Mouse (Mus musculus) limb, embryonic 13.5 days (tissue): ENCODE data around the gene Ift122. TPM values are rescaled to one million over a fixed set of nuclear protein-coding genes. Genes with fewer than 3 reads are reported as not detected.

Source experiments
- ATAC-seq: fragments of 200-750 bp; cut with Nextera tagmentation; 2 replicates; pipeline ENCODE4 v1.8.0; 2017; ENCODE audit warnings: low read depth, moderate number of reproducible peaks, moderate TSS enrichment; ENCODE audit not compliant: low FRiP score
- H3K27ac ChIP-seq: fragments of 300-500 bp; sonication (generic); 2 replicates; pipeline ENCODE4 v1.5.1; 2015; ENCODE audit warnings: inconsistent platforms, mild to moderate bottlenecking, moderate library complexity
- H3K27me3 ChIP-seq: fragments of 300-500 bp; sonication (generic); 2 replicates; pipeline ENCODE4 v1.6.1; 2015; ENCODE audit warnings: mild to moderate bottlenecking, inconsistent platforms
- H3K36me3 ChIP-seq: fragments of 300-500 bp; sonication (generic); 2 replicates; pipeline ENCODE4 v1.6.1; 2015; ENCODE audit warnings: inconsistent platforms, mild to moderate bottlenecking, moderate library complexity
- H3K4me1 ChIP-seq: fragments of 300-500 bp; sonication (generic); 2 replicates; pipeline ENCODE4 v1.6.1; 2015; ENCODE audit warnings: inconsistent platforms
- H3K4me2 ChIP-seq: fragments of 300-500 bp; sonication (generic); replicated peaks from 2 replicates; pipeline ENCODE4 v1.6.1; 2015; ENCODE audit warnings: inconsistent platforms, mild to moderate bottlenecking, moderate library complexity
- H3K4me3 ChIP-seq: fragments of 300-500 bp; sonication (generic); 2 replicates; pipeline ENCODE4 v1.5.1; 2015; ENCODE audit warnings: moderate library complexity, mild to moderate bottlenecking, inconsistent platforms
- H3K9ac ChIP-seq: fragments of 300-500 bp; sonication (generic); 2 replicates; pipeline ENCODE4 v1.6.1; 2015; ENCODE audit warnings: mild to moderate bottlenecking, inconsistent platforms
- H3K9me3 ChIP-seq: fragments of 300-500 bp; sonication (generic); 2 replicates; pipeline ENCODE4 v1.6.1; 2016; ENCODE audit warnings: inconsistent platforms
- WGBS: fragments of 180-500 bp; shearing (Covaris S2); methylation state at CpG from one replicate; pipeline ENCODE4 v1.1.7; 2015; 5-methylcytosine and 5-hydroxymethylcytosine counted together
- polyA plus RNA-seq: library from polyadenylated mRNA; unstranded; fragments of >200 nt; fragmentation: Nextera tagmentation; extraction: Ambion mirVana; gene quantifications from 2 replicates; pipeline ENCODE4 v1.2.1, GENCODE M21; 2015

Gene Ift122
- polyA plus RNA-seq, 1 experiment from 2014 or later, result 25.8 TPM

- Histone ChIP-seq H3K9ac (no peak overlapping the region), H3K27ac (no peak overlapping the region)
- WGBS, result 49% methylated on average over 7 of the region's 7 CpGs
Measured at GRCm38 (mm10) chr6:115897926-115898520, 44.8 kb downstream of the Ift122 start.

GRCm38 (mm10) chr6:115901062-115901461 lies 47.8 kb downstream of the Ift122 start:
- Histone ChIP-seq H3K4me1 (peaks cover 19% of the 10 kb centered on the region), H3K9ac (no peak overlapping the region), H3K36me3 (peaks cover 53% of the 10 kb centered on the region), H3K4me3 (no peak overlapping the region), H3K9me3 (no peaks in the 10 kb centered on the region), H3K27me3 (no peaks in the 10 kb centered on the region), H3K4me2 (no peak overlapping the region), H3K27ac (no peak overlapping the region)
- no peak for ATAC-seq
- WGBS, result 27% methylated on average over 3 of the region's 3 CpGs

More at GRCm38 (mm10) chr6:115897926-115898520, 44.8 kb downstream of the Ift122 start:
- H3K9me3 ChIP-seq, result no peaks in the 10 kb centered on the region
- ATAC-seq, result no peak
- no peaks in the 10 kb centered on the region for H3K27me3 ChIP-seq
- H3K4me1 ChIP-seq, result peaks cover 19% of the 10 kb centered on the region
- H3K4me2 ChIP-seq, result no peak overlapping the region
- peaks cover 54% of the 10 kb centered on the region for H3K36me3 ChIP-seq
- H3K4me3 ChIP-seq, result no peak overlapping the region

- Histone ChIP-seq H3K27ac (no peak overlapping the region), H3K36me3 (peaks cover 52% of the 10 kb centered on the region)
Measured at GRCm38 (mm10) chr6:115901489-115901931, 48.2 kb downstream of the Ift122 start.

GRCm38 (mm10) chr6:115902545-115902944 lies 49.3 kb downstream of the Ift122 start:
- Histone ChIP-seq H3K9me3 (no peaks in the 10 kb centered on the region), H3K27ac (no peak overlapping the region), H3K36me3 (peaks cover 57% of the 10 kb centered on the region), H3K27me3 (no peaks in the 10 kb centered on the region), H3K9ac (no peak overlapping the region), H3K4me2 (no peak overlapping the region), H3K4me1 (peaks cover 12% of the 10 kb centered on the region), H3K4me3 (no peak overlapping the region)
- 92% methylated on average over 3 of the region's 3 CpGs for WGBS
- no peak for ATAC-seq

More at GRCm38 (mm10) chr6:115901489-115901931, 48.2 kb downstream of the Ift122 start:
- Histone ChIP-seq H3K9me3 (no peaks in the 10 kb centered on the region), H3K4me1 (peaks cover 19% of the 10 kb centered on the region), H3K27me3 (no peaks in the 10 kb centered on the region), H3K4me3 (no peak overlapping the region), H3K4me2 (no peak overlapping the region), H3K9ac (no peak overlapping the region)
- WGBS, result 75% methylated on average over 8 of the region's 8 CpGs
- ATAC-seq, result no peak

GRCm38 (mm10) chr6:115905568-115905967 lies 52.3 kb downstream of the Ift122 start:
- WGBS, result 92% methylated on average over 6 of the region's 6 CpGs
- Histone ChIP-seq H3K9me3 (no peaks in the 10 kb centered on the region), H3K4me1 (peaks cover 7% of the 10 kb centered on the region; the same call in 1 of the 2 replicates), H3K4me3 (no peak overlapping the region), H3K9ac (no peak overlapping the region), H3K27me3 (no peaks in the 10 kb centered on the region), H3K36me3 (peaks cover 52% of the 10 kb centered on the region), H3K4me2 (no peak overlapping the region), H3K27ac (no peak overlapping the region)
- no peak for ATAC-seq

- Histone ChIP-seq H3K9me3 (no peaks in the 10 kb centered on the region), H3K36me3 (peaks cover 56% of the 10 kb centered on the region), H3K9ac (no peak overlapping the region), H3K27ac (no peak overlapping the region), H3K4me3 (no peak overlapping the region), H3K4me2 (no peak overlapping the region), H3K27me3 (no peaks in the 10 kb centered on the region), H3K4me1 (peaks cover 3% of the 10 kb centered on the region; the same call in 1 of the 2 replicates)
- WGBS, result 77% methylated on average over 1 of the region's 1 CpGs
- ATAC-seq, result no peak
Measured at GRCm38 (mm10) chr6:115906455-115906854, 53.2 kb downstream of the Ift122 start.

- no peaks in the 10 kb centered on the region for H3K9me3 ChIP-seq
- H3K27me3 ChIP-seq, result no peaks in the 10 kb centered on the region
- no peak overlapping the region for H3K4me3 ChIP-seq
- WGBS, result 78% methylated on average over 2 of the region's 2 CpGs
- no peak overlapping the region for H3K27ac ChIP-seq
- no peaks in the 10 kb centered on the region for H3K4me1 ChIP-seq
- H3K4me2 ChIP-seq, result no peak overlapping the region
- no peak for ATAC-seq
- H3K9ac ChIP-seq, result no peak overlapping the region
- peaks cover 55% of the 10 kb centered on the region for H3K36me3 ChIP-seq
Measured at GRCm38 (mm10) chr6:115906871-115907270, 53.6 kb downstream of the Ift122 start.

GRCm38 (mm10) chr6:115908421-115908982 lies 55.2 kb downstream of the Ift122 start:
- no peak for ATAC-seq
- Histone ChIP-seq H3K9ac (no peak overlapping the region), H3K9me3 (no peaks in the 10 kb centered on the region), H3K36me3 (peaks cover 41% of the 10 kb centered on the region), H3K4me1 (no peaks in the 10 kb centered on the region), H3K27ac (no peak overlapping the region), H3K27me3 (no peaks in the 10 kb centered on the region), H3K4me2 (no peak overlapping the region), H3K4me3 (no peak overlapping the region)
- WGBS, result 51% methylated on average over 6 of the region's 6 CpGs

GRCm38 (mm10) chr6:115909052-115909451 lies 55.8 kb downstream of the Ift122 start:
- H3K4me3 ChIP-seq, result no peak overlapping the region
- H3K4me2 ChIP-seq, result no peak overlapping the region
- ATAC-seq, result no peak
- H3K36me3 ChIP-seq, result peaks cover 37% of the 10 kb centered on the region
- H3K4me1 ChIP-seq, result no peaks in the 10 kb centered on the region
- no peaks in the 10 kb centered on the region for H3K9me3 ChIP-seq
- WGBS, result 76% methylated on average over 3 of the region's 3 CpGs
- no peaks in the 10 kb centered on the region for H3K27me3 ChIP-seq
- H3K27ac ChIP-seq, result no peak overlapping the region; the same call in 1 of the 2 replicates
- no peak overlapping the region for H3K9ac ChIP-seq

- H3K9me3 ChIP-seq, result no peaks in the 10 kb centered on the region
- H3K4me1 ChIP-seq, result no peaks in the 10 kb centered on the region
- no peaks in the 10 kb centered on the region for H3K27me3 ChIP-seq
- H3K4me3 ChIP-seq, result no peak overlapping the region
- ATAC-seq, result no peak
- H3K36me3 ChIP-seq, result peaks cover 39% of the 10 kb centered on the region
- H3K9ac ChIP-seq, result no peak overlapping the region
- H3K4me2 ChIP-seq, result no peak overlapping the region
- 67% methylated on average over 8 of the region's 8 CpGs for WGBS
- no peak overlapping the region for H3K27ac ChIP-seq
Measured at GRCm38 (mm10) chr6:115909940-115910339, 56.7 kb downstream of the Ift122 start.

GRCm38 (mm10) chr6:115911763-115912162 lies 58.5 kb downstream of the Ift122 start:
- H3K4me2 ChIP-seq, result no peak overlapping the region
- ATAC-seq, result no peak

GRCm38 (mm10) chr6:115913482-115913881 lies 60.2 kb downstream of the Ift122 start:
- Histone ChIP-seq H3K9ac (no peak overlapping the region), H3K4me3 (no peak overlapping the region)

More at GRCm38 (mm10) chr6:115911763-115912162, 58.5 kb downstream of the Ift122 start:
- H3K27ac ChIP-seq, result no peak overlapping the region
- no peak overlapping the region for H3K4me3 ChIP-seq
- H3K36me3 ChIP-seq, result peaks cover 35% of the 10 kb centered on the region
- H3K9me3 ChIP-seq, result no peaks in the 10 kb centered on the region
- H3K9ac ChIP-seq, result no peak overlapping the region
- H3K27me3 ChIP-seq, result no peaks in the 10 kb centered on the region
- H3K4me1 ChIP-seq, result 0 out of 2 replicates have a peak, but pooled peaks cover 6% of the 10 kb centered on the region
- WGBS, result 73% methylated on average over 6 of the region's 6 CpGs

More at GRCm38 (mm10) chr6:115913482-115913881, 60.2 kb downstream of the Ift122 start:
- no peak overlapping the region for H3K27ac ChIP-seq
- peaks cover 37% of the 10 kb centered on the region for H3K36me3 ChIP-seq
- no peaks in the 10 kb centered on the region for H3K27me3 ChIP-seq
- WGBS, result 84% methylated on average over 10 of the region's 10 CpGs
- no peak for ATAC-seq
- H3K9me3 ChIP-seq, result no peaks in the 10 kb centered on the region
- no peak overlapping the region for H3K4me2 ChIP-seq
- 0 out of 2 replicates have a peak, but pooled peaks cover 6% of the 10 kb centered on the region for H3K4me1 ChIP-seq
